Mouse (Mus musculus): ENCODE results near the gene Kndc1. TPM values are rescaled to one million over a fixed set of nuclear protein-coding genes. Genes with fewer than 3 reads are reported as not detected.

Kndc1 gene
- polyA plus RNA-seq (2014; fragmentation: Nextera tagmentation; extraction: Ambion mirVana): 0.03 TPM in 1 of 2 replicates, not detected in the other

GRCm38 (mm10) chr7:139894655-139895557 is at the start of gene Kndc1:
TSS of gene Kndc1 (plus strand) at chr7:139894696.
- Histone ChIP-seq H3K4me3 (ENCODE audit: low read depth, low read length) (peak within 1 kb of the TSS; percentile 48), H3K36me3 (ENCODE audit: control insufficient read depth, insufficient read depth, low read length) (no peaks in the 10 kb centered on the region), H3K9me3 (replicated peaks; ENCODE audit: control insufficient read depth, low read length) (no peaks in the 10 kb centered on the region), H3K27me3 (ENCODE audit: control insufficient read depth, insufficient read depth, low read length) (peaks cover 59% of the 10 kb centered on the region), H3K9ac (ENCODE audit: low read depth, low read length) (no peak within 1 kb of the TSS), H3K27ac (ENCODE audit: low read depth, low read length) (no peak within 1 kb of the TSS), H3K4me1 (ENCODE audit: control insufficient read depth, insufficient read depth, low read length) (no peaks in the 10 kb centered on the region), H3K4me2 (peak within 1 kb of the TSS; percentile 76)
- under 1% methylated on average over 50 of the region's 50 CpGs for WGBS (ENCODE audit: insufficient replicate concordance)
- ATAC-seq (replicated peaks; ENCODE audit: insufficient number of reproducible peaks, low FRiP score, low TSS enrichment): peak; percentile 31; the same call in 1 of the 2 replicates

GRCm38 (mm10) chr7:139845101-139845500 is 49.4 kb upstream of the Kndc1 start:
- H3K4me1 ChIP-seq (ENCODE audit: control insufficient read depth, insufficient read depth, low read length): no peaks in the 10 kb centered on the region
- no peak for ATAC-seq (replicated peaks; ENCODE audit: insufficient number of reproducible peaks, low FRiP score, low TSS enrichment)
- H3K9ac ChIP-seq (ENCODE audit: low read depth, low read length): no peak overlapping the region
- H3K27me3 ChIP-seq (ENCODE audit: control insufficient read depth, insufficient read depth, low read length): no peaks in the 10 kb centered on the region
- no peak overlapping the region for H3K4me2 ChIP-seq
- 66% methylated on average over 2 of the region's 2 CpGs for WGBS (ENCODE audit: insufficient replicate concordance)
- H3K27ac ChIP-seq (ENCODE audit: low read depth, low read length): no peak overlapping the region
- no peak overlapping the region for H3K4me3 ChIP-seq (ENCODE audit: low read depth, low read length)
- H3K9me3 ChIP-seq (replicated peaks; ENCODE audit: control insufficient read depth, low read length): no peaks in the 10 kb centered on the region
- no peaks in the 10 kb centered on the region for H3K36me3 ChIP-seq (ENCODE audit: control insufficient read depth, insufficient read depth, low read length)

- Histone ChIP-seq H3K4me1 (ENCODE audit: control insufficient read depth, insufficient read depth, low read length) (no peaks in the 10 kb centered on the region), H3K9me3 (replicated peaks; ENCODE audit: control insufficient read depth, low read length) (no peaks in the 10 kb centered on the region), H3K4me2 (no peak overlapping the region), H3K27me3 (ENCODE audit: control insufficient read depth, insufficient read depth, low read length) (no peaks in the 10 kb centered on the region), H3K4me3 (ENCODE audit: low read depth, low read length) (no peak overlapping the region), H3K27ac (ENCODE audit: low read depth, low read length) (no peak overlapping the region), H3K9ac (ENCODE audit: low read depth, low read length) (no peak overlapping the region), H3K36me3 (ENCODE audit: control insufficient read depth, insufficient read depth, low read length) (no peaks in the 10 kb centered on the region)
- no peak for ATAC-seq (replicated peaks; ENCODE audit: insufficient number of reproducible peaks, low FRiP score, low TSS enrichment)
- 53% methylated on average over 6 of the region's 6 CpGs for WGBS (ENCODE audit: insufficient replicate concordance)
Observed at GRCm38 (mm10) chr7:139850152-139850551, 44.3 kb upstream of the Kndc1 start.

- no peak overlapping the region for H3K9ac ChIP-seq (ENCODE audit: low read depth, low read length)
- H3K27ac ChIP-seq (ENCODE audit: low read depth, low read length): no peak overlapping the region
- no peak overlapping the region for H3K4me2 ChIP-seq
- H3K4me1 ChIP-seq (ENCODE audit: control insufficient read depth, insufficient read depth, low read length): no peaks in the 10 kb centered on the region
- no peaks in the 10 kb centered on the region for H3K9me3 ChIP-seq (replicated peaks; ENCODE audit: control insufficient read depth, low read length)
- H3K27me3 ChIP-seq (ENCODE audit: control insufficient read depth, insufficient read depth, low read length): no peaks in the 10 kb centered on the region
- no peak for ATAC-seq (replicated peaks; ENCODE audit: insufficient number of reproducible peaks, low FRiP score, low TSS enrichment)
- H3K36me3 ChIP-seq (ENCODE audit: control insufficient read depth, insufficient read depth, low read length): no peaks in the 10 kb centered on the region
- 70% methylated on average over 5 of the region's 5 CpGs for WGBS (ENCODE audit: insufficient replicate concordance)
- no peak overlapping the region for H3K4me3 ChIP-seq (ENCODE audit: low read depth, low read length)
Observed at GRCm38 (mm10) chr7:139850677-139851076, 43.8 kb upstream of the Kndc1 start.

GRCm38 (mm10) chr7:139851098-139851497 is 43.4 kb upstream of the Kndc1 start:
- no peak overlapping the region for H3K9ac ChIP-seq (ENCODE audit: low read depth, low read length)
- 72% methylated on average over 6 of the region's 6 CpGs for WGBS (ENCODE audit: insufficient replicate concordance)
- H3K9me3 ChIP-seq (replicated peaks; ENCODE audit: control insufficient read depth, low read length): no peaks in the 10 kb centered on the region
- no peak overlapping the region for H3K4me3 ChIP-seq (ENCODE audit: low read depth, low read length)
- no peaks in the 10 kb centered on the region for H3K27me3 ChIP-seq (ENCODE audit: control insufficient read depth, insufficient read depth, low read length)
- no peaks in the 10 kb centered on the region for H3K4me1 ChIP-seq (ENCODE audit: control insufficient read depth, insufficient read depth, low read length)
- ATAC-seq (replicated peaks; ENCODE audit: insufficient number of reproducible peaks, low FRiP score, low TSS enrichment): no peak
- H3K27ac ChIP-seq (ENCODE audit: low read depth, low read length): no peak overlapping the region
- no peaks in the 10 kb centered on the region for H3K36me3 ChIP-seq (ENCODE audit: control insufficient read depth, insufficient read depth, low read length)
- no peak overlapping the region for H3K4me2 ChIP-seq

GRCm38 (mm10) chr7:139855261-139855660 is 39.2 kb upstream of the Kndc1 start:
- ATAC-seq (replicated peaks; ENCODE audit: insufficient number of reproducible peaks, low FRiP score, low TSS enrichment): no peak

GRCm38 (mm10) chr7:139861411-139861810 is 33.1 kb upstream of the Kndc1 start:
- H3K9me3 ChIP-seq (replicated peaks; ENCODE audit: control insufficient read depth, low read length): no peaks in the 10 kb centered on the region
- ATAC-seq (replicated peaks; ENCODE audit: insufficient number of reproducible peaks, low FRiP score, low TSS enrichment): no peak

More at GRCm38 (mm10) chr7:139855261-139855660, 39.2 kb upstream of the Kndc1 start:
- H3K27ac ChIP-seq (ENCODE audit: low read depth, low read length): no peak overlapping the region
- 79% methylated on average over 11 of the region's 11 CpGs for WGBS (ENCODE audit: insufficient replicate concordance)
- no peak overlapping the region for H3K4me3 ChIP-seq (ENCODE audit: low read depth, low read length)
- H3K4me2 ChIP-seq: no peak overlapping the region
- H3K27me3 ChIP-seq (ENCODE audit: control insufficient read depth, insufficient read depth, low read length): no peaks in the 10 kb centered on the region
- H3K4me1 ChIP-seq (ENCODE audit: control insufficient read depth, insufficient read depth, low read length): no peaks in the 10 kb centered on the region
- no peak overlapping the region for H3K9ac ChIP-seq (ENCODE audit: low read depth, low read length)
- H3K9me3 ChIP-seq (replicated peaks; ENCODE audit: control insufficient read depth, low read length): no peaks in the 10 kb centered on the region
- no peaks in the 10 kb centered on the region for H3K36me3 ChIP-seq (ENCODE audit: control insufficient read depth, insufficient read depth, low read length)

GRCm38 (mm10) chr7:139863076-139863475 is 31.4 kb upstream of the Kndc1 start:
- no peak overlapping the region for H3K27ac ChIP-seq (ENCODE audit: low read depth, low read length)
- no peaks in the 10 kb centered on the region for H3K27me3 ChIP-seq (ENCODE audit: control insufficient read depth, insufficient read depth, low read length)
- H3K4me1 ChIP-seq (ENCODE audit: control insufficient read depth, insufficient read depth, low read length): no peaks in the 10 kb centered on the region
- no peaks in the 10 kb centered on the region for H3K36me3 ChIP-seq (ENCODE audit: control insufficient read depth, insufficient read depth, low read length)
- no peak overlapping the region for H3K9ac ChIP-seq (ENCODE audit: low read depth, low read length)
- 82% methylated on average over 2 of the region's 2 CpGs for WGBS (ENCODE audit: insufficient replicate concordance)
- ATAC-seq (replicated peaks; ENCODE audit: insufficient number of reproducible peaks, low FRiP score, low TSS enrichment): no peak
- no peaks in the 10 kb centered on the region for H3K9me3 ChIP-seq (replicated peaks; ENCODE audit: control insufficient read depth, low read length)
- no peak overlapping the region for H3K4me3 ChIP-seq (ENCODE audit: low read depth, low read length)
- no peak overlapping the region for H3K4me2 ChIP-seq

More at GRCm38 (mm10) chr7:139861411-139861810, 33.1 kb upstream of the Kndc1 start:
- Histone ChIP-seq H3K27me3 (ENCODE audit: control insufficient read depth, insufficient read depth, low read length) (no peaks in the 10 kb centered on the region), H3K4me2 (no peak overlapping the region), H3K4me3 (ENCODE audit: low read depth, low read length) (no peak overlapping the region), H3K9ac (ENCODE audit: low read depth, low read length) (no peak overlapping the region), H3K36me3 (ENCODE audit: control insufficient read depth, insufficient read depth, low read length) (no peaks in the 10 kb centered on the region), H3K4me1 (ENCODE audit: control insufficient read depth, insufficient read depth, low read length) (no peaks in the 10 kb centered on the region), H3K27ac (ENCODE audit: low read depth, low read length) (no peak overlapping the region)
- 23% methylated on average over 3 of the region's 3 CpGs for WGBS (ENCODE audit: insufficient replicate concordance)

Measured in heart, embryonic 11.5 days (tissue).